Mouse (Mus musculus): ENCODE results near the gene Sfxn5. TPM values are rescaled to one million over a fixed set of nuclear protein-coding genes. Genes with fewer than 3 reads are reported as not detected.

Sfxn5 gene
- 0.72 TPM in 1 of 2 replicates, not detected in the other for polyA plus RNA-seq (2012; ENCODE audit: insufficient read depth, low replicate concordance)

DNA sequence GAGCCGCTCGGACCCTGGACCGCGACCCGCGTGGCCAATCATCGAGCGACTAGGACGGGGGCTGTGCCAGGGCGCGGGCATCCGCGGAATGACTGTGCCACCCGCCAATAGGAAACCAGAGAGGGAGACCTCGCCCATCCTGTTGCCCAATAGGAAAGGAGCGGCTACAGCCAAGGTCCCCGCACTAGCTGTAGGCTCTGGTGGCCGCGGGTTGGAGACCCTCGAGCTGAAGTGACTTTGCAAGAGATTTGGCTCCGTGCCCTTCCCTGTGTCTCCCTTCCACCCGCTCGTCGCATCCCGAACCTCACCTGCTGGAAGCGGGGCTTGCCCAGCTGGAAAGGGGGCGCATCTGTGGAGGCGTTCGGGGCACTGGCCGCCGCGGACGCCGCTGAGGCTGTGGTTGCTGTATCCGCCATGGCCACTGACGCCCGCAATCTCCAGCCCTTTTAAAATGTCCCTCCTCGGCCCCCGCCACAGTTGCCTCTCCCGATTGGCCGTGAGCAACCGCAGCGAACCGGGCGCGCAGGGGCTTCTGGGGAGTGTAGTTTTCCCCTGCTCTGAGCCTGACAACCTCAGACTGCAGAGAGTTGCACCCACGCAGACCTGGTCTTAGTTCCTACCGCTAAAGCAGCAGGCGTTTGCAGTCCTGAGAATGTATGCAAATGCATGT is at the start of gene Sfxn5:
Gene Sfxn5 (minus strand): TSS at position 423 of the 670 bp plus-strand sequence.
- peak within 1 kb of the TSS; percentile 95 for H3K4me3 ChIP-seq (replicated peaks)
- H3K36me3 ChIP-seq (replicated peaks; ENCODE audit: low read length) = no peaks in the 10 kb centered on the region
- TF ChIP-seq GATA1 (IDR thresholded peaks at IDR 0.05; ENCODE audit: borderline replicate concordance, low read length) (no peak), FLI1 (IDR thresholded peaks at IDR 0.05; ENCODE audit: low read length) (no peak)
- peaks cover 33% of the 10 kb centered on the region for H3K4me1 ChIP-seq
- H3K27me3 ChIP-seq (replicated peaks) = peaks cover 80% of the 10 kb centered on the region
- H3K9me3 ChIP-seq = no peaks in the 10 kb centered on the region

DNA sequence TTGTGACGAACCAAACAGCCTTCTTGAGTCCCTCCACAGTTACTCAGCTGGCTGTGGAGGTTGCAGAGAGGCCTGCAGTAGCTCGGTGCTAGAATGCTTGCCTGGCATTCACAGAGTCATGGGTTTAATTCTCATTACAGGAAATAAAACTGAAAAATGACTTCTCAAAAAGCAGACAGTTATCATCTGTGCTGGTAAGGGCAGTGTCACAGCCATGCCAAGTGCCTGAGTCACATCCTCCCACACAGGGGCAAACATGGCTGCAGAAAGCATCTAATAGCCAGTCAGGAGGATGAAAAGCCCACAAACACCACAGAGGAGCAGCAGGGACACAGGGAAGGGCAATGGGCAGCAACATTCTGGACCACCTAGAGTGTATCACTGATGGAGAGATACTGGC is 49.6 kb upstream of the Sfxn5 start:
- H3K4me1 ChIP-seq = peaks cover 46% of the 10 kb centered on the region
- no peak for TF ChIP-seq FLI1 (IDR thresholded peaks at IDR 0.05; ENCODE audit: low read length)
- peaks cover 7% of the 10 kb centered on the region for H3K9me3 ChIP-seq
- no peaks in the 10 kb centered on the region for H3K36me3 ChIP-seq (replicated peaks; ENCODE audit: low read length)
- peaks cover 14% of the 10 kb centered on the region for H3K27me3 ChIP-seq (replicated peaks)
- no peak overlapping the region for H3K4me3 ChIP-seq (replicated peaks)

DNA sequence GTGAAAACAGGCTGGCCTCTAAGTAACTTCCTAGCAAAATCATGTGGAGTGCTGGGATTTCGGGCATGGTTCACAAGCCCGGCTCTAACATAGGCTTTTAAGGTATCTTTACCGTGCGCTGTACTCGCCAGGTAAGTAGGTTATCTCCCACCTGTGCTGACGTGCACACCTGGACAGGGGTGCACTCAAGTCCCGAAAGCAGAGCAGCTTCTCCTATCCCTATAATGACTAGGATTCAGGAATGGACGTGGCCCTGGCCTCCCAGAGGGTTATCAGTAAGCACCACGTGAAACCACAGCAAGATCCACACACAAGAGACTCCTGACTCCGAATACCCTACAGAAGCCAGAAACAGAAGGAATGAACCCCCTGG is 48.4 kb upstream of the Sfxn5 start:
- no peak for TF ChIP-seq FLI1 (IDR thresholded peaks at IDR 0.05; ENCODE audit: low read length)
- TF ChIP-seq GATA1 (IDR thresholded peaks at IDR 0.05; ENCODE audit: borderline replicate concordance, low read length) = no peak
- Histone ChIP-seq H3K4me1 (peaks cover 55% of the 10 kb centered on the region), H3K9me3 (peaks cover 7% of the 10 kb centered on the region), H3K27me3 (replicated peaks) (peaks cover 10% of the 10 kb centered on the region), H3K4me3 (replicated peaks) (no peak overlapping the region), H3K36me3 (replicated peaks; ENCODE audit: low read length) (no peaks in the 10 kb centered on the region)

DNA sequence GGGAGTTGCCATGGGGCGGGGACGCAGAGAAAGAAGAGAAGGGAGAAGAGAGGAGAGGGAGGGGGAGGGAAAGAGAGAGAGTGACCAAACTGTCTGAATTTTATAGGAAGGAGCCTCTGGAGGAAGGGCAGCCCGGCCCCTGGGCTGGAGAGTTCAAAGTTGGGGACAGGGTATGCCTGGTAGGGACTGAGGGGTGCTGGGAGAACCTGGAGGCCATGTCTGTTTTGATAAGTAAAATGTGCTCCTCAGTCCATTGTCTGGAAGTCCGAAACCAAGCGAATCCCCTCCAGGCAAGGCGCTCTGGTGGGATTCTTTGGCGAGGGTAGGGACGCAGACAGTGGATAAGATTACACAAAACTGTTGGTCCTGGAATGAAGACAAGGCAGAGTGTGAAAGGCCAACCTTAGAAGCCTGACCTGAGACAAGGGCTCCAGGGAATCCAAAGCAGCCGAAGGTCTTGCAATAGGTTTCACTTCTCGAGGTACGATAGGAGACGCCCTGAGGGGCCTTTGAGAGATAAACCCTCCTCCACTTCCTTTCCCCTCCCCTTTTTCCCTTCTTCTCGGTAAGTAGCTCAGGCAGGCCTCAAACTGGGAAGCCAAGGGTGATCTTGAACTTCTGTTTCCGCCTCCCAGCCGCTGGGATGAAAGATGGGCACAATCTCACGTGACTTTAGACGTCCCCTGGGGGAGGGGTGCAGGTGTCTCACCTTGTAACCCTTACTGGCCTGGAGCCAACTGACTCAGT is 47.9 kb upstream of the Sfxn5 start:
- peaks cover 52% of the 10 kb centered on the region for H3K4me1 ChIP-seq
- peaks cover 5% of the 10 kb centered on the region for H3K9me3 ChIP-seq
- peaks cover 5% of the 10 kb centered on the region for H3K27me3 ChIP-seq (replicated peaks)
- H3K36me3 ChIP-seq (replicated peaks; ENCODE audit: low read length) = no peaks in the 10 kb centered on the region
- H3K4me3 ChIP-seq (replicated peaks) = peak overlapping the region; percentile 46
- no peak for TF ChIP-seq FLI1 (IDR thresholded peaks at IDR 0.05; ENCODE audit: low read length)
- no peak for TF ChIP-seq GATA1 (IDR thresholded peaks at IDR 0.05; ENCODE audit: borderline replicate concordance, low read length)

DNA sequence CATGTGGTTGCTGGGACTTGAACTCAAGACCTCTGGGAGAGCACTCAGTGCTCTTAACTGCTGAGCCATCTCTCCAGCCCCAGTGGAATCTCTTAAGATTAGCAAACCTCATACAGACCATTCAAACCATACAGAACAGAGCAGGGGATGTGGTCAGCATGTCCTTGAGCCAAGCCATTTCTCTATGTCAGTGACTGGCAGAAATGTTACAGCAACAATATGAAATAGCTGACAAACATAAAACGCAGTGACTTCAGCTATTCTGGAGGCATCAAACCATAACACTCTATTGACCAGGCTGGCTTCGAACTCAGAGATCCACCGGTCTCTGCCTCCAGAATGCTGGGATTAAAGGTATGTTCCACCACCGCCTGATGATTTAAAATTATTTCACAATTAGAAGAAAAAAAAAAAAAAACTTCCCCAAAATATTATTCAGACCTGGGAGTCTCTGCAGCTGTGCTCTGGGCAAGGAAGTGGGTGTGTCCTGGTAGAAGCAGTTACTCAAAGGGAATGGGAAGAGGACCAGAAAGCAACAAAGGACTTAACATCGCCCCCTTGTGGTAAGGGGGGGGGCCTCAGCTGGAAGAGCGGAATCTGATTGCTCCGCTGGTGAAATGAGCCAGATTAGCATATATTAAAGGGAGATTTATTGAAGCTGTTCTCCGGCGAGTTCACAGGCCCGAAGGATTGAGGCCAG is 47.1 kb upstream of the Sfxn5 start:
- Histone ChIP-seq H3K4me3 (replicated peaks) (peak overlapping the region; percentile 46), H3K27me3 (replicated peaks) (no peaks in the 10 kb centered on the region), H3K9me3 (no peaks in the 10 kb centered on the region; the same call in 1 of the 2 replicates), H3K36me3 (replicated peaks; ENCODE audit: low read length) (no peaks in the 10 kb centered on the region), H3K4me1 (peaks cover 52% of the 10 kb centered on the region)
- TF ChIP-seq GATA1 (IDR thresholded peaks at IDR 0.05; ENCODE audit: borderline replicate concordance, low read length) (no peak), FLI1 (IDR thresholded peaks at IDR 0.05; ENCODE audit: low read length) (no peak)

DNA sequence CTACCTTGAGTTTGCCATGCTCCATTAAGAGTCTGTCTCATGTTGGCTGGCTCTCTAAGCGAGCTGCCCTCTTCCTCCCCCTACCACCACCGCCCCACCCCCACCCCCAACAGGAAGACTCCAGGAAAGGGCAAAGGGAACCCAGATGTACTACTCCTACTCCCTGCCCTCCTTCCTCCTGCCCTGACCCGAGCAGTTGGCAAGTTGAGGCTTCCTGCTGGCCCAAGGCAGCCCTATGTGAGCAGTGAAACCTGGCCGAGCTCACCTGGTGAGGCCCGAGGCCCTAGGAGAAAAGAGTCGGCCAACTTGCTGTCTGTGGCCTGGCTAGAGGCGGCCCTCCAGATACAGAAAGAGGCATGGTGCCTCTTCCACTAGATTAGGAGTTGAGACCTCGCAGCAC is 45.4 kb upstream of the Sfxn5 start:
- Histone ChIP-seq H3K27me3 (replicated peaks) (peaks cover 7% of the 10 kb centered on the region), H3K4me1 (peaks cover 65% of the 10 kb centered on the region), H3K9me3 (no peaks in the 10 kb centered on the region), H3K36me3 (replicated peaks; ENCODE audit: low read length) (no peaks in the 10 kb centered on the region), H3K4me3 (replicated peaks) (no peak overlapping the region)
- TF ChIP-seq FLI1 (IDR thresholded peaks at IDR 0.05; ENCODE audit: low read length) (no peak), GATA1 (IDR thresholded peaks at IDR 0.05; ENCODE audit: borderline replicate concordance, low read length) (no peak)

DNA sequence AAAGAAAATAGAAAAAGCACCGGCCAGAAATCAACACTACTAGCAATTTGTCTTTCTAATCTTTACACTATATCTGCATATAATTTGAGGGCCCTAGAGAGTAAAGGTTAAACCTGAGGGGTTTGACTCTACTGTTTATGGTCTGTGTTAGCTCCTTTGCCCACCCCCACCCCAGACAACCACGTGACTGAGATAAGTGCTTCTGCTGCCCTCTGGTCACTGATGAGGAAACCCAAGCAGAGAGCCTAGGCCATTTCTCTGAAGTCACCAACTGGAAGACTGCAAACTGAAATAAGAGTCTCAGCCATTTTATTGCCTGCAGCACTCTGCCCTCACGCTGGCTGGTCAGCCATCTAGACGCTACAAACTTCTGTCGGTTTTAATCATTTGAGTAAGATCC is 44.7 kb upstream of the Sfxn5 start:
- no peaks in the 10 kb centered on the region for H3K9me3 ChIP-seq
- H3K4me1 ChIP-seq = peaks cover 63% of the 10 kb centered on the region
- peaks cover 14% of the 10 kb centered on the region for H3K27me3 ChIP-seq (replicated peaks)
- no peaks in the 10 kb centered on the region for H3K36me3 ChIP-seq (replicated peaks; ENCODE audit: low read length)
- TF ChIP-seq FLI1 (IDR thresholded peaks at IDR 0.05; ENCODE audit: low read length) = no peak
- no peak for TF ChIP-seq GATA1 (IDR thresholded peaks at IDR 0.05; ENCODE audit: borderline replicate concordance, low read length)
- H3K4me3 ChIP-seq (replicated peaks) = no peak overlapping the region

DNA sequence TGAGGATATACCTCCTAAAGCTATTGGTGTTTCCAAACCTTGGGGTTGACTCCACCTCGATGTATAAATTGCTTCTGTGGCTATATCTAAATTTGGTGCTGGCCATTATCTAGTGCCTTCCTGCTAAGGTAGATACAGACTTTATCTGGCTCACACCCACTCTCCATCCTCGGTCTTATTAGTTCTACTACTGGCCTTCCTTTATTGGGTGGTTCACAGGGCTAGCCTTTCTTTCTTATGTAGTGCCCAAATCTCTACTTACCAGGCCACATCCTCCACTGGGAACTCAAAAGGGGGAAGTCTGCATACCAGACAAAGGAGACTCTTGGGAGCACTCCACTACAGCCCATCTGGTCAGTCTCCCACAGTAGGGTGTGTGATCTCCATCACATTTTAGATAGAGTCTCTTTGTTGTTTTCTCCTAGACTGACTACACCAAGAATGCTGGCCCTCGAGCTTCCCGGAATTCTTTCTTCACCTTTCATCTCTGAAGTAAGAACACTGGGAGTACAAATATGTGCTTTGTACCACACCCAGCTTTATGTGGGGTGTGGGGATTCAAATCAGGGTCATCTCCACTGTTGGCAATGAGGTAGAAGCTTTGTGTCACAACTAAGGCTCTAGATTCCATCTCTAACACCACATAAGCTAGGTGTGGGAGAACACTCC is 44.0 kb upstream of the Sfxn5 start:
- Histone ChIP-seq H3K4me3 (replicated peaks) (no peak overlapping the region), H3K27me3 (replicated peaks) (peaks cover 21% of the 10 kb centered on the region)

DNA sequence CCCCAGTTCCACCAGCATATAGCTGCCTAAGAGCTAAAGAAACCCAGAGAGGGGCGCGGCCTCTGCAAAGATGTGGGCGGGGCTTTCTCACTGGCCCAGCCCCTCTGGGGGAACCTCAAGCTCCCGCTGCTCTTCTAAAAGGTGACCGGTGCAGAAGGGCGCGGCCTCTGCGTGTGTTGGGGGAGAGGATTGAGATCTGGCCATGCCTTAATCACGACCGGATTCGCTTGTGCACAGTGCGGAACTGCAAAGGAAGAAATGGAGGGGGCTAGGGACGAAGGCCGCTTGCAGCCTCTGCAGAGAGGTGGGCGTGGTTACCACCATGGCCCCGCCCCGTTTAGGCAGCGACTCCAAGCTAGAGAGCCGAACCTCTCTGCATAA is 41.5 kb upstream of the Sfxn5 start:
- H3K4me3 ChIP-seq (replicated peaks) = peak overlapping the region; percentile 94
- H3K4me1 ChIP-seq = peaks cover 53% of the 10 kb centered on the region
- no peaks in the 10 kb centered on the region for H3K9me3 ChIP-seq
- TF ChIP-seq GATA1 (IDR thresholded peaks at IDR 0.05; ENCODE audit: borderline replicate concordance, low read length) = no peak
- TF ChIP-seq FLI1 (IDR thresholded peaks at IDR 0.05; ENCODE audit: low read length) = no peak
- H3K36me3 ChIP-seq (replicated peaks; ENCODE audit: low read length) = no peaks in the 10 kb centered on the region
- H3K27me3 ChIP-seq (replicated peaks) = peaks cover 36% of the 10 kb centered on the region

More for the DNA sequence above, 44.0 kb upstream of the Sfxn5 start:
- Histone ChIP-seq H3K9me3 (no peaks in the 10 kb centered on the region), H3K4me1 (peaks cover 63% of the 10 kb centered on the region), H3K36me3 (replicated peaks; ENCODE audit: low read length) (no peaks in the 10 kb centered on the region)
- TF ChIP-seq GATA1 (IDR thresholded peaks at IDR 0.05; ENCODE audit: borderline replicate concordance, low read length) = no peak
- TF ChIP-seq FLI1 (IDR thresholded peaks at IDR 0.05; ENCODE audit: low read length) = no peak
